In the genomic region with DNA sequence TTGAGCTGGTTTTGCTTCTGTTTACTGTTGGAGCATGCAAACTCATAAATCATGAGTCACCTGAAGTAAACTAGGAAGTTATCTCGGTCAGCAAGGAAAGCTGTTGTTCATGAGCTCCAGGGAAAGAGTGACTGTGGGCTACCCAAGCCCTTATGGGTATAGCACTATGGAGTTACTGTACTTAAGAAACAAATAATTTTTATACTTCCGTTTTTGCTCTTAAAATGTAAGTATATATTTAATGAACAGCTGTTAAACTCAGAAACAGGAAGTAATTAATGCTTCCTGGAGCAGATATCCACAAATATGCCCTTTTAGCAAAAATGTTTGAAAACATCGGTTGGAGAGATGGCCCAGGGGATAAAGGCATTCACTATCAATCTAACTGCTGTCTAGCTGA, we compare ENCODE assay signal across 13 mouse cellular contexts. TPM values are rescaled to one million over a fixed set of nuclear protein-coding genes. Genes with fewer than 3 reads are reported as not detected.
A peak's percentile ranks its signal among the peaks of the same experiment; 100 is the strongest.
DNase-seq lines count a peak whose midpoint lies in the region; ATAC-seq and TF ChIP-seq lines count a peak whose summit lies in the region.
"Had no signal": no experiment of that assay in that cellular context is flagged by ENCODE, and none has a peak within 500 bp of the region (broad histone marks: within the 10 kb centered on the region; RNA-seq: fewer than 3 reads in every experiment).

No protein-coding gene starts in this region.

- no peak for TF ChIP-seq EP300 in lung, postnatal 0 days (IDR thresholded peaks at IDR 0.05)

- 52% methylated on average over 3 of the region's 3 CpGs for WGBS in heart, embryonic 15.5 days
- WGBS in lung, postnatal 0 days = 26% methylated on average over 3 of the region's 3 CpGs
- WGBS in intestine, embryonic 16.5 days = 18% methylated on average over 3 of the region's 3 CpGs
- 51% methylated on average over 3 of the region's 3 CpGs for WGBS in heart, embryonic 12.5 days

- ATAC-seq in heart, embryonic 15.5 days (replicated peaks; ENCODE audit: insufficient number of reproducible peaks, insufficient read depth, low FRiP score, low read depth) = no peak
- no peak for ATAC-seq in lung, postnatal 0 days
- ATAC-seq in intestine, embryonic 16.5 days = peak; percentile 53; the same call in 1 of the 2 replicates
- no peak for ATAC-seq in heart, embryonic 12.5 days (ENCODE audit: insufficient number of reproducible peaks, low FRiP score)

- no peak for DNase-seq in heart, adult 11 months
- no peak for DNase-seq in lung, postnatal 0 days (ENCODE audit: low spot score)
- DNase-seq in lung, postnatal 4 days = no peak
- no peak for DNase-seq in thymus, postnatal 0 days (ENCODE audit: low spot score)
- no peak for DNase-seq in left cerebral cortex, postnatal 10 days (ENCODE audit: extremely low spot score in 1 of 2, low spot score in 2 of 2)
- DNase-seq: cerebellum, adult 8-10 months; heart, postnatal 4 days; kidney, adult 9 months; lung, postnatal 14 days had no signal

- H3K9ac ChIP-seq in heart, embryonic 15.5 days = no peak overlapping the region
- no peak overlapping the region for H3K9ac ChIP-seq in lung, postnatal 0 days (replicated peaks; ENCODE audit: low read depth)
- no peak overlapping the region for H3K9ac ChIP-seq in intestine, embryonic 16.5 days (ENCODE audit: low read depth, low read length)
- no peak overlapping the region for H3K9ac ChIP-seq in heart, embryonic 12.5 days
- H3K9ac ChIP-seq: limb, embryonic 12.5 days had no signal

- peaks cover 18% of the 10 kb centered on the region for H3K4me1 ChIP-seq in heart, embryonic 15.5 days (replicated peaks)
- peaks cover 4% of the 10 kb centered on the region; the same call in 1 of the 2 replicates for H3K4me1 ChIP-seq in lung, postnatal 0 days (ENCODE audit: insufficient read depth, low read depth, low read length)
- peaks cover 17% of the 10 kb centered on the region for H3K4me1 ChIP-seq in intestine, embryonic 16.5 days (ENCODE audit: control insufficient read depth, insufficient read depth, low read length)
- peaks cover 32% of the 10 kb centered on the region for H3K4me1 ChIP-seq in heart, embryonic 12.5 days (replicated peaks)

- H3K4me2 ChIP-seq in heart, embryonic 15.5 days = no peak overlapping the region
- H3K4me2 ChIP-seq in lung, postnatal 0 days (replicated peaks; ENCODE audit: low read depth, low read length) = no peak overlapping the region
- no peak overlapping the region for H3K4me2 ChIP-seq in intestine, embryonic 16.5 days (ENCODE audit: low read depth, low read length)
- no peak overlapping the region for H3K4me2 ChIP-seq in heart, embryonic 12.5 days
- H3K4me2 ChIP-seq: limb, embryonic 12.5 days had no signal

- TF ChIP-seq CTCF in lung, postnatal 0 days (IDR thresholded peaks at IDR 0.05) = no peak

- no peaks in the 10 kb centered on the region for H3K27me3 ChIP-seq in heart, embryonic 15.5 days
- no peaks in the 10 kb centered on the region for H3K27me3 ChIP-seq in lung, postnatal 0 days (replicated peaks; ENCODE audit: insufficient read depth, low read length)
- H3K27me3 ChIP-seq in intestine, embryonic 16.5 days (replicated peaks; ENCODE audit: control insufficient read depth, insufficient read depth, low read length) = no peaks in the 10 kb centered on the region
- no peaks in the 10 kb centered on the region for H3K27me3 ChIP-seq in heart, embryonic 12.5 days (replicated peaks)
- H3K27me3 ChIP-seq: limb, embryonic 12.5 days had no signal

- intact Hi-C loops in left cerebral cortex, postnatal 10 days (cut with DNase I) = no loop called here

- H3K4me3 ChIP-seq in heart, embryonic 15.5 days = no peak overlapping the region
- H3K4me3 ChIP-seq in lung, postnatal 0 days (ENCODE audit: low read depth, low read length) = no peak overlapping the region
- H3K4me3 ChIP-seq in intestine, embryonic 16.5 days (ENCODE audit: low read length) = no peak overlapping the region
- H3K4me3 ChIP-seq in heart, embryonic 12.5 days = no peak overlapping the region
- H3K4me3 ChIP-seq: limb, embryonic 12.5 days had no signal

- no peaks in the 10 kb centered on the region for H3K9me3 ChIP-seq in heart, embryonic 15.5 days (replicated peaks)
- no peaks in the 10 kb centered on the region for H3K9me3 ChIP-seq in lung, postnatal 0 days (ENCODE audit: low read length)
- no peaks in the 10 kb centered on the region for H3K9me3 ChIP-seq in intestine, embryonic 16.5 days (ENCODE audit: control insufficient read depth, low read length)
- no peaks in the 10 kb centered on the region for H3K9me3 ChIP-seq in heart, embryonic 12.5 days (replicated peaks)
- H3K9me3 ChIP-seq: limb, embryonic 12.5 days had no signal

- peak overlapping the region; percentile 21; the same call in 1 of the 2 replicates for H3K27ac ChIP-seq in heart, embryonic 15.5 days
- 0 out of 2 replicates have a peak overlapping the region, but pooled peaks have one; percentile 6 for H3K27ac ChIP-seq in lung, postnatal 0 days (ENCODE audit: low read length)
- H3K27ac ChIP-seq in intestine, embryonic 16.5 days (ENCODE audit: low read length) = no peak overlapping the region
- no peak overlapping the region for H3K27ac ChIP-seq in heart, embryonic 12.5 days (ENCODE audit: poor library complexity, severe bottlenecking)

- no peaks in the 10 kb centered on the region for H3K36me3 ChIP-seq in heart, embryonic 15.5 days
- H3K36me3 ChIP-seq in lung, postnatal 0 days (ENCODE audit: insufficient read depth, low read length) = no peaks in the 10 kb centered on the region
- H3K36me3 ChIP-seq in intestine, embryonic 16.5 days (ENCODE audit: control insufficient read depth, insufficient read depth, low read length) = no peaks in the 10 kb centered on the region
- no peaks in the 10 kb centered on the region for H3K36me3 ChIP-seq in heart, embryonic 12.5 days
- H3K36me3 ChIP-seq: limb, embryonic 12.5 days had no signal

RNA-seq across cellular contexts. Expression of a gene that starts 27.4 kb away (rescaled TPM):
- polyA plus RNA-seq in heart, embryonic 15.5 days (2015; fragmentation: Nextera tagmentation; extraction: Ambion mirVana) = 38.3 and 44.7 TPM in 2 replicates
- polyA plus RNA-seq in lung, postnatal 0 days (2015; fragmentation: Nextera tagmentation; extraction: Ambion mirVana) = 28.6 and 43.3 TPM in 2 replicates
- 48.8 and 48.9 TPM in 2 replicates for polyA plus RNA-seq in intestine, embryonic 16.5 days (2015; fragmentation: Nextera tagmentation; extraction: Ambion mirVana)
- 12.9 and 14.8 TPM in 2 replicates for polyA plus RNA-seq in thymus, postnatal 0 days (2015; fragmentation: Nextera tagmentation; extraction: Ambion mirVana)
- polyA plus RNA-seq in heart, embryonic 12.5 days (2016; fragmentation: Nextera tagmentation; extraction: Ambion mirVana) = 33.4 and 39.6 TPM in 2 replicates
- 10 to 100 TPM; 10.1 TPM for total RNA-seq in left cerebral cortex, postnatal 10 days (2021)

Comparison
In these comparisons a context has a peak if more than half of its experiments do, and no peak if none do; other contexts are left out.
1. H3K27ac ChIP-seq: peak in heart, embryonic 15.5 days (single experiment) and lung, postnatal 0 days (single experiment); none in intestine, embryonic 16.5 days (single experiment) and heart, embryonic 12.5 days (single experiment).